Mouse (Mus musculus) stomach, embryonic 16.5 days (tissue): Measurements from ENCODE around the gene Grhl3. TPM values are rescaled to one million over a fixed set of nuclear protein-coding genes. Genes with fewer than 3 reads are reported as not detected.

Experiments used
- ATAC-seq: fragments of 200-750 bp; cut with Nextera tagmentation; 2 replicates; pipeline ENCODE4 v1.8.0; 2017; ENCODE audit warnings: moderate number of reproducible peaks, moderate TSS enrichment; ENCODE audit not compliant: insufficient read depth, low FRiP score
- H3K27ac ChIP-seq: fragments of 300-500 bp; sonication (generic); 2 replicates; pipeline ENCODE4 v1.5.1; 2014; ENCODE audit warnings: low read length
- H3K27me3 ChIP-seq: fragments of 300-500 bp; sonication (generic); 2 replicates; pipeline ENCODE4 v1.6.1; 2014; ENCODE audit warnings: low read length, control low read depth, mixed read lengths; ENCODE audit not compliant: control insufficient read depth, insufficient read depth
- H3K36me3 ChIP-seq: fragments of 300-500 bp; sonication (generic); 2 replicates; pipeline ENCODE4 v1.6.1; 2014; ENCODE audit warnings: low read length; ENCODE audit not compliant: control insufficient read depth, insufficient read depth
- H3K4me1 ChIP-seq: fragments of 300-500 bp; sonication (generic); 2 replicates; pipeline ENCODE4 v1.6.1; 2014; ENCODE audit warnings: low read length, control low read depth, mixed read lengths; ENCODE audit not compliant: control insufficient read depth, insufficient read depth
- H3K4me2 ChIP-seq: fragments of 300-500 bp; sonication (generic); 2 replicates; pipeline ENCODE4 v1.6.1; 2014; ENCODE audit warnings: low read depth, low read length, mixed read lengths
- H3K4me3 ChIP-seq: fragments of 300-500 bp; sonication (generic); replicated peaks from 2 replicates; pipeline ENCODE4 v1.5.1; 2014; ENCODE audit warnings: mild to moderate bottlenecking, low read length
- H3K9ac ChIP-seq: fragments of 300-500 bp; sonication (generic); 2 replicates; pipeline ENCODE4 v1.6.1; 2014; ENCODE audit warnings: low read length
- H3K9me3 ChIP-seq: fragments of 300-500 bp; sonication (generic); replicated peaks from 2 replicates; pipeline ENCODE4 v1.6.1; 2016; ENCODE audit warnings: low read length, control low read depth; ENCODE audit not compliant: control insufficient read depth
- WGBS: fragments of 180-500 bp; shearing (Covaris S2); extraction: QIAGEN DNeasy Blood & Tissue Kit; methylation state at CpG from one replicate; pipeline ENCODE4 v1.1.7; 2014; 5-methylcytosine and 5-hydroxymethylcytosine counted together
- polyA plus RNA-seq: library from polyadenylated mRNA; unstranded; fragments of >200 nt; fragmentation: Nextera tagmentation; extraction: Ambion mirVana; gene quantifications from 2 replicates; pipeline ENCODE4 v1.2.1, GENCODE M21; 2015

Gene Grhl3
- polyA plus RNA-seq, 1 experiment from 2014 or later: 54.1 TPM

DNA sequence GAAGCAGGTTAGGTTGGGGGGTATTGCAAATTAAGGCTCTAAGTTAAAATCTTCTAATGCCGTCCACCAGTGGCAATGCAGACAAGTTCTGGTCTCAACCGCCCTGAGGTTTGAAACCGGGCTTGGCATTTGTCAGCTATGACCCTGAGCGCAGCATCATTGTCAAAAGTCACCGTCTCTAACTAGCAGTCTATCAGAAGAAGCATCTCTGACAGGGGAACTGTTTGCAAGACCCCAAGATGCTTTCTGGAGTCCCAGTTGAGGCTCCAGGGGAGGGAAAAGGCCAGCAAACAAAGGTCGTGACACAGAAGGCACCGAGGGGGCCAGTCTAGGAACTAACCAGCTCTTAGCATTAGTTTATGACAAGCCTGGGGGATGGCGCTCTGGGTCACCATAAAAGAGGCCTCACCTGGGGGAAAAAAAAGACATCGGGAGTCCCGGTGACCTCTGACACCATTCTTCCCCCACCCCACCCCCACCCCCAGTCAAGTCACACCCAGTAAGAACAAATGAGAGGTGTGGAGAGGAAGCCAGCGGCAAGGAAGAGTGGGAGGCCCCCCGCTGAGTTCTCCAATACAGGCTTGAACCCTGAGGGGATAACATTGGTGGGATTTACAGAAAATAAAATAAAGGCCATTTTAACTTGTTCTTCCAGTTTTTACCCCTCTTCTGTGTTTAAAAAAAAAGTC lies 7.9 kb upstream of the Grhl3 start:
- H3K4me2 ChIP-seq: no peak overlapping the region
- no peaks in the 10 kb centered on the region for H3K36me3 ChIP-seq
- H3K27ac ChIP-seq: no peak overlapping the region
- peaks cover 3% of the 10 kb centered on the region for H3K4me1 ChIP-seq
- H3K4me3 ChIP-seq: no peak overlapping the region
- no peak overlapping the region for H3K9ac ChIP-seq
- H3K9me3 ChIP-seq: no peaks in the 10 kb centered on the region
- WGBS: 32% methylated on average over 12 of the region's 12 CpGs
- H3K27me3 ChIP-seq: no peaks in the 10 kb centered on the region
- no peak for ATAC-seq

DNA sequence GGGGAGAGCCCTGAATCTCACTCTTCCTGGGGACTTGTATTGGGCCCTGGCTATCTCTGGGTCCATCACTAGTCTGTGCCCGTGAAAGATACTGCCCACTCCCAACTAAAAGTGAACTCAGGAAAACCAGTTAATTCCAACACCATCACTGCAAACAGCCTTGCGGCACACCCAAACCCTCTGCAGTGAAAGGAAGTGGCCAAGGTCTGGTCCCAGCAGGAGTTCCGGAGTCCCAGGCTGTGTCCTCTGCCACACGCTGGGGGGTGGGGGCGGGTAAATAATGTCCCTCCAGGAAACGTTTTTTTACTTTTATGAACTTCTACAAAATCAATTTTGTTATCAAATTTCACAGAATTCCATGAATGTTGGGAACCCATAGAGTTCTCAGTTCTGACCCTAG lies 6.3 kb upstream of the Grhl3 start:
- WGBS: 50% methylated on average over 6 of the region's 6 CpGs
- ATAC-seq: no peak
- H3K9me3 ChIP-seq: no peaks in the 10 kb centered on the region
- no peaks in the 10 kb centered on the region for H3K27me3 ChIP-seq
- H3K9ac ChIP-seq: no peak overlapping the region
- H3K36me3 ChIP-seq: no peaks in the 10 kb centered on the region
- H3K4me2 ChIP-seq: no peak overlapping the region
- H3K4me1 ChIP-seq: peaks cover 6% of the 10 kb centered on the region
- H3K4me3 ChIP-seq: no peak overlapping the region
- no peak overlapping the region for H3K27ac ChIP-seq

DNA sequence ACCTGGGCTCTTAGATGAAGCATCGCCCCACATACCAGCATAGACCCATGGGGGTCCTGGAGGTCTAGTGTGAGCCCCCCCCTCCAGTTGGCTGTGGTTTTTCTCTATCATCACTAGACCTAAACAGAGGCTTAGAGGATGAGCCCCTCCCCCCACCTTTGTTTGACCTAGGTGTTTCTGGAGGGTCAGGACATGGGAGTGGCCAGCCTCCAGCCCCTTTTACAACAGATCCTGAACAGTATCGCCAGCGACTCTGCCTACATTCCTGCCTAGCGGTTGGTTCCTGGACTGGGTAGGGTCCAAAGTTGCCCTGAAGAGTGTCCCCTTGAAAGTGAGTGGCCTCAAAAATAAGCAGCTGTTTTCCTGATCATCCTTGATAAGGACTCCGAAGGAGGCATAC lies 5.1 kb upstream of the Grhl3 start:
- 72% methylated on average over 5 of the region's 5 CpGs for WGBS

DNA sequence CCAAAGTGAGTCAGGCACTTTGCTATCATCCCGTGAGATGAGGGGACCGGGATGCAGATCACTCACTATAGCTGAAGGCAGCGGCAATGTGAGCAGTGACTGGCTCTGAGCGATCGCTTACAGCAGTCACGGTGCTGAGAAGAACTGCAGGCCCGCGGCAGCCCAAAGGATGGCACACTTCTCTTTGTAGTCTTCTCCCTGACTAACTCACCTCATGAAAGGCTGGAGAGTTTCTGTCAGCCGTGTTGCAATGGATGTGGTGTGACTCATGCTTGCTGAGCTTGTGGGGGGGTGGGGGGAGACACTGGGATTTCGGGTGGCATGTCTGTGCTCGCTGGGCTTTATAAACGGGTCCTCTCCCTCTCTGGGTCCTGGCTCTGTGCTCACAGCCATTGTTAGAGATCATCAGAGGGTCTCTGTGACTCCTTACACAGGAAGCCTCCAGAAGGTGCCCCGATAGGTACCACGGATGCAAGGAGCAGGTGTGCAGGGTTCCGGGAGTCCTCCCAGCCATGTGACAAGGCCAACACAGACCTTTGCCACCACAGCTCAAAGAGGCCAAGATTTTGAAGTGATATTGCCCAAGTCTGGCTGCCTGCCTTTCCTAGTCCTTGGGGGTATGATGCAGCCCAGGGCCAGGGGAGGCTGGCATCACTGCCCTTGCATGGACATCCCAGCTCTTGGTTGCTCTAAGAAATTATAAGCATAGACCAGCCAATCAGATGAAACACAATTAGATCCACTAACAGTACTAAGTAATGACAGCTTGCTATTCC lies 2.1 kb upstream of the Grhl3 start:
- peak overlapping the region; percentile 83 for H3K27ac ChIP-seq
- H3K4me2 ChIP-seq: no peak overlapping the region
- H3K4me3 ChIP-seq: no peak overlapping the region
- H3K9me3 ChIP-seq: no peaks in the 10 kb centered on the region
- peaks cover 11% of the 10 kb centered on the region; the same call in 1 of the 2 replicates for H3K27me3 ChIP-seq
- H3K36me3 ChIP-seq: no peaks in the 10 kb centered on the region
- no peak overlapping the region for H3K9ac ChIP-seq
- H3K4me1 ChIP-seq: peaks cover 9% of the 10 kb centered on the region; the same call in 1 of the 2 replicates
- ATAC-seq: no peak
- WGBS: 54% methylated on average over 15 of the region's 15 CpGs

More for the DNA sequence above, 5.1 kb upstream of the Grhl3 start:
- no peak overlapping the region for H3K4me2 ChIP-seq
- H3K36me3 ChIP-seq: no peaks in the 10 kb centered on the region
- no peak for ATAC-seq
- no peak overlapping the region for H3K9ac ChIP-seq
- no peak overlapping the region for H3K4me3 ChIP-seq
- no peak overlapping the region for H3K27ac ChIP-seq
- H3K4me1 ChIP-seq: peaks cover 8% of the 10 kb centered on the region
- no peaks in the 10 kb centered on the region for H3K27me3 ChIP-seq
- H3K9me3 ChIP-seq: no peaks in the 10 kb centered on the region

DNA sequence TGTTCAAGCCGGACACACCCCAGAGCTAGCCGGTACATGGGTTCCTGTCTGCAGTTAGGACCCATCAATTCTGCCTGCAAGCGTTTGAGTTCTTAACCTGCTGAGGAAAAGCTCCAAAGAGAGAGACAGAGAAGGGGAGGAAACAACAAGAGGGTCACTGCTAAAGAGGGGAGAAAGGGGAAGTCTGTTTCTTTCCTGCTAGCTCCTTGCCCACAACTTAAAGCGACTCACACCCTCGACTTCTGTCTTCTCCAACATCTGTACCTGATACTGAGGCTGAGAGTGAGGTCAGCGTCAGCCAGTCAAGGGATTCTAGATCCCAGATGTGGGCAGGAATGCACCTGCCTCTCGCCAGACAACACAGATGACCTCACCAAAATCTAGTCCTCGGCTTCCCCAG lies 1.2 kb downstream of the Grhl3 start:
- no peaks in the 10 kb centered on the region for H3K9me3 ChIP-seq
- H3K27me3 ChIP-seq: peaks cover 15% of the 10 kb centered on the region; the same call in 1 of the 2 replicates
- H3K4me2 ChIP-seq: peak overlapping the region; percentile 50
- H3K4me1 ChIP-seq: peaks cover 29% of the 10 kb centered on the region
- peak overlapping the region; percentile 67 for H3K9ac ChIP-seq
- peak overlapping the region; percentile 83 for H3K27ac ChIP-seq
- 28% methylated on average over 8 of the region's 8 CpGs for WGBS
- no peak for ATAC-seq
- no peaks in the 10 kb centered on the region for H3K36me3 ChIP-seq
- H3K4me3 ChIP-seq: peak overlapping the region; percentile 49

DNA sequence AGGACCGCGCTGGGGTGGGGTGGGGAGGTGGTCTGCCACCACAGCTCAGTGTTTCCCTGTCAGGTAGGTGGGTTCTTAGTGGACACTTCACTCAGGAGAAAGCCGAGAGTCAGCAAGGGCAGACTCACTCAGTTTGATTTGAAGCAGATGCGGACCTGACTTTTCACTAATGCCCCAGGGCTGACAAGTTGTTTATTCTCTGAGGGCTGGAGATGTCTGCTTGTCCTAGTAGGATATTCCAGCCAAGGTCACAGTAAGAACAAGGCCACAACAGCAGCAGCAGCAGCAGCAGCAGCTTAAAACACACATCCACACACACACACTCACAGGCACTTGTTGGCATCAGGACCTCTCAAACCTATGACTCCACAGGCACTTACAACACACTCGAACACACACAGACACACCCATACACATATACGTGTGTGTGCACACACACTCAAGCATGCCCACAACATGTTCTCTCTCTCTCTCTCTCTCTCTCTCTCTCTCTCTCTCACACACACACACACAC lies 2.3 kb downstream of the Grhl3 start:
- no peak for ATAC-seq
- Histone ChIP-seq H3K4me2 (peak overlapping the region; percentile 50), H3K9ac (peak overlapping the region; percentile 67), H3K4me3 (peak overlapping the region; percentile 49), H3K27ac (peak overlapping the region; percentile 83), H3K9me3 (no peaks in the 10 kb centered on the region), H3K4me1 (peaks cover 33% of the 10 kb centered on the region), H3K27me3 (peaks cover 15% of the 10 kb centered on the region; the same call in 1 of the 2 replicates), H3K36me3 (no peaks in the 10 kb centered on the region)
- 42% methylated on average over 6 of the region's 6 CpGs for WGBS

DNA sequence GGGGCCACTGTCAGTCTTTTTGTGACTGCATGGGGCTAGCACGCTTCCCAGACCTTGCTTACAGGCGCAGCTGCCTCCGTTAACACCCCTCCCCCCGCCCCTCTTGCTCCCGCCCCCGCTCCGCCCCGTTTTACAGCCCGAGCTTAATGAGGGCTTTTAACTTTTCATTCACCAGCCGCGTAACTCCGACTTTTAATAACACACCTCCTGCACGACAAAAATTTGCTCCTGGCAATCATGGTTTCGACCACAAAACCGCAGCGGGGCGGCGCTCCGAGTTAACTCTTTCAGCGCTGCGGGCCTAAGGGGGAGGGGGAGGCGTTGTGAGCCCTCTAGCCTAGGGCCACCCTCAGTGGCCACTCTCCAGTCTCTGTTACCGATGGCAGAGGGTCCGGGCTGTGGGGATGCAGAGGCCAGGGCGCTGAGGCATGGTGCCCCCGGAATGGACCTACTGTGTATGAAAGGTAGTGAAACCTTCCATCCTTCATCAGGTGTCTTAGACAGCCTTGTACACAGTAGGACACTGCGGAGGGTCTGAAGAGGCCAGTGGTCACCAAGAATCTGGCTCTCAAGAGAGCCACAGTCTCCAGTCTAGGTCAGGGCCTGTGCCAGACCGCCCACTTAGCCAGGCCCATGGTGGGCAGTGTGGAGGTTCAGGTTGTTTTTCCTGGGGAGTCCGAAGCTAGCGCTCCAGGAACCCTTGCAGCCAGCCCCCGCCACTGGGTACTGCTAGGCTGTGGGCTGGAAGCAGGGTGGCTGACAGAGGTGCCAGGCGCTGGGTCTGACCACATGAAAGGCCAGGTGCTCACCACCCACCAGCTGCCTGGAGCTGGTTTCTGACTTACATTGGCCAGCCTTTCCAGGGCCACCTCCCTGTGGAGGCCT lies 3.0 kb downstream of the Grhl3 start:
- H3K4me2 ChIP-seq: peak overlapping the region; percentile 50
- H3K4me3 ChIP-seq: peak overlapping the region; percentile 49
- no peaks in the 10 kb centered on the region for H3K9me3 ChIP-seq
- ATAC-seq: 0 out of 2 replicates have a peak, but pooled peaks have one; percentile 34
- H3K27ac ChIP-seq: peak overlapping the region; percentile 83
- peak overlapping the region; percentile 67 for H3K9ac ChIP-seq
- no peaks in the 10 kb centered on the region for H3K36me3 ChIP-seq
- WGBS: 13% methylated on average over 32 of the region's 32 CpGs
- peaks cover 15% of the 10 kb centered on the region; the same call in 1 of the 2 replicates for H3K27me3 ChIP-seq
- H3K4me1 ChIP-seq: peaks cover 35% of the 10 kb centered on the region

DNA sequence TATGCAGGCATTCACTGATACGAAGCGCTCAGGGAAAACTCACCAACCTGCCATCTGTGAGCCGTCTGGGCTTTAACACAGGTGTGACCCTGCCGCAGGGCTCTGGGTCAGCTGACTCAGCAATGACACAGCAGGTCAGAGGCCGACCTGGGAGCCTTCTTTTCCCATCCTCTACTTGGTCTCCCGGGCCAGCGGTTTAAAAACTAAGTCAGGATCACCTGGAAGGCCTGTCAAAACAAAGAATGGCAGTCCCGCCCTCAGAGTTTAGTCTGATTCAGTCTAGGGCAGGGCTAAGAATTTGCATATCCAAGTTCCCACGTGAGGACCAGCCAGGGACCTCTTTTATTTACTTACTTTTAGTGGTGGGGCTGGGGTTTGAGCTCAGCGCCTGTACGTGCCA lies 4.2 kb downstream of the Grhl3 start:
- peak overlapping the region; percentile 49 for H3K4me3 ChIP-seq
- no peaks in the 10 kb centered on the region for H3K36me3 ChIP-seq
- peak overlapping the region; percentile 39 for H3K27ac ChIP-seq
- 0 out of 2 replicates have a peak, but pooled peaks have one; percentile 0 for ATAC-seq
- no peak overlapping the region for H3K9ac ChIP-seq
- 10% methylated on average over 11 of the region's 11 CpGs for WGBS
- no peaks in the 10 kb centered on the region for H3K9me3 ChIP-seq
- H3K4me1 ChIP-seq: peaks cover 42% of the 10 kb centered on the region
- peaks cover 15% of the 10 kb centered on the region; the same call in 1 of the 2 replicates for H3K27me3 ChIP-seq
- peak overlapping the region; percentile 50 for H3K4me2 ChIP-seq
